Mouse (Mus musculus): ENCODE measurements around the gene Idh2. TPM values are rescaled to one million over a fixed set of nuclear protein-coding genes. Genes with fewer than 3 reads are reported as not detected.
"Not testable (repeated sequence)": the region's sequence is repeated elsewhere in the genome, so short reads cannot be mapped to it uniquely, and the experiment has no call there.

Gene Idh2
- total RNA-seq, 4 experiments from 2014 or later: 295 to 383 (median 326) TPM

GRCm38 (mm10) chr7:80062083-80062826, 52.9 kb downstream of the Idh2 start:
- DNase-seq (ENCODE audit: low spot score in 2 of 2): no peak

- peak in 1 of 2 experiments; percentile 44 for DNase-seq (ENCODE audit: low spot score in 2 of 2)
Measured at GRCm38 (mm10) chr7:80060012-80060778, 55.0 kb downstream of the Idh2 start.

- no peak for DNase-seq (ENCODE audit: low spot score in 2 of 2)
Measured at GRCm38 (mm10) chr7:80059064-80059838, 55.9 kb downstream of the Idh2 start.

- no peak for DNase-seq (ENCODE audit: low spot score in 2 of 2)
Measured at GRCm38 (mm10) chr7:80058405-80059063, 56.7 kb downstream of the Idh2 start.

GRCm38 (mm10) chr7:80057781-80058180, 57.4 kb downstream of the Idh2 start:
- no peak for DNase-seq (ENCODE audit: low spot score in 2 of 2)

- peak in 1 of 2 experiments; percentile 37 for DNase-seq (ENCODE audit: low spot score in 2 of 2)
Measured at GRCm38 (mm10) chr7:80057002-80057691, 58.0 kb downstream of the Idh2 start.

- DNase-seq (ENCODE audit: low spot score in 2 of 2): no peak
Measured at GRCm38 (mm10) chr7:80055781-80056180, 59.4 kb downstream of the Idh2 start.

- no peak for DNase-seq (ENCODE audit: low spot score in 2 of 2)
Measured at GRCm38 (mm10) chr7:80053147-80053546, 62.0 kb downstream of the Idh2 start.

- peak in 1 of 2 experiments; percentile 48 for DNase-seq (ENCODE audit: low spot score in 2 of 2)
Measured at GRCm38 (mm10) chr7:80052261-80052660, 62.9 kb downstream of the Idh2 start.

GRCm38 (mm10) chr7:80051835-80052234, 63.4 kb downstream of the Idh2 start:
- no peak for DNase-seq (ENCODE audit: low spot score in 2 of 2)

- not testable (repeated sequence) for DNase-seq (ENCODE audit: low spot score in 2 of 2)
Measured at GRCm38 (mm10) chr7:80050382-80050781, 64.8 kb downstream of the Idh2 start.

- DNase-seq (ENCODE audit: low spot score in 2 of 2): no peak
Measured at GRCm38 (mm10) chr7:80049746-80050145, 65.4 kb downstream of the Idh2 start.

- DNase-seq (ENCODE audit: low spot score in 2 of 2): no peak
Measured at GRCm38 (mm10) chr7:80047041-80047440, 68.2 kb downstream of the Idh2 start.

Other genes starting within 250 kb of the Idh2 start
- gene Ap3s2, start 194.7 kb downstream of the Idh2 start, total RNA-seq (2022): 10 to 100 TPM; 18.5 to 21.0 (median 20.0) TPM
- gene Arpin, start 180.0 kb downstream of the Idh2 start, total RNA-seq (2022): 1 to 10 TPM; 2.0 to 3.4 (median 2.7) TPM
- 10 to 100 TPM; 18.5 to 37.8 (median 27.3) TPM for gene Zfp710, start 90.6 kb downstream of the Idh2 start, total RNA-seq (2022)
- gene Sema4b, start 71.4 kb upstream of the Idh2 start, total RNA-seq (2022): 1 to 10 TPM in 3 of 4 experiments, under 1 TPM in 1; 0.92 to 2.1 (median 1.5) TPM
- gene Cib1, start 117.4 kb upstream of the Idh2 start, total RNA-seq (2022): 1 to 10 TPM; 4.8 to 6.2 (median 5.8) TPM
- gene Gdpgp1, start 117.5 kb upstream of the Idh2 start, total RNA-seq (2022): 1 to 10 TPM in 1 of 4 experiments, under 1 TPM in 3; 0.56 to 1.3 (median 0.83) TPM
- under 1 TPM in 2 of 4 experiments, not detected in 2; 0.20 to 0.48 TPM for gene Ttll13, start 131.0 kb upstream of the Idh2 start, total RNA-seq (2022)
- 10 to 100 TPM; 22.8 to 25.3 (median 24.9) TPM for gene Ngrn, start 145.8 kb upstream of the Idh2 start, total RNA-seq (2022)
- gene Vps33b, start 154.3 kb upstream of the Idh2 start, total RNA-seq (2022): 1 to 10 TPM; 2.7 to 3.6 (median 3.3) TPM
- gene Prc1, start 179.1 kb upstream of the Idh2 start, total RNA-seq (2022): under 1 TPM in 1 of 4 experiments, not detected in 3; 0.17 TPM
- 1 to 10 TPM; 5.6 to 7.7 (median 6.5) TPM for gene Rccd1, start 209.1 kb upstream of the Idh2 start, total RNA-seq (2022)
- gene Unc45a, start 225.6 kb upstream of the Idh2 start, total RNA-seq (2022): 10 to 100 TPM; 10.4 to 14.9 (median 12.0) TPM
- gene Hddc3, start 227.7 kb upstream of the Idh2 start, total RNA-seq (2022): 10 to 100 TPM; 22.9 to 26.1 (median 24.6) TPM